In the genomic region with DNA sequence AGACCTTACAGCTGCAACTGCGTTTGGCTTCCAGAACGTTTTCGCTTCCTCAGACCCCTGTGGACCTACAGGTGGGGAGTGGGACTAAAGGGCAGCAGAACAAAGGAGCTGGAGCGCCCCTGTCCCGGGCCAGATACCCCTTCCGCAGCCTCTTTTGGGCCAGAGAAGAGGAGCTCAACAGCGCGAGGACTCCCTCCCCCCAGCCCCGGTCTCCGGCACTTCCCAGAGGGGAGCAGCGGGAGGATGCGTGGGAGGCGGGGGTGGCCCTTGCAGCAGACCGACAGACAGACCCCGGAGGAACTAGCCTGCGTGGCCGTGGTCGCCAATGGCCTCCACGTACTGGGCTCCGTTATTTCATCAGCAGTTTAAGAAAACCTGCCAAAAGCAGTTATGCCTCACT, we compare ENCODE assay signal across 7 mouse cellular contexts. TPM values are rescaled to one million over a fixed set of nuclear protein-coding genes. Genes with fewer than 3 reads are reported as not detected.
A peak's percentile ranks its signal among the peaks of the same experiment; 100 is the strongest.
DNase-seq lines count a peak whose midpoint lies in the region; ATAC-seq and TF ChIP-seq lines count a peak whose summit lies in the region.

No protein-coding gene starts in this region.

- H3K4me2 ChIP-seq in lung, embryonic 16.5 days (ENCODE audit: low read depth, low read length) = peak overlapping the region; percentile 65
- H3K4me2 ChIP-seq in hindbrain, embryonic 12.5 days (replicated peaks) = peak overlapping the region; percentile 58

- peak overlapping the region; percentile 49 for H3K4me3 ChIP-seq in lung, embryonic 16.5 days (ENCODE audit: low read length)
- H3K4me3 ChIP-seq in bone marrow macrophage, adult 2 months (ENCODE audit: insufficient read depth, low read length) = peak overlapping the region; percentile 23
- peak overlapping the region; percentile 42 for H3K4me3 ChIP-seq in embryonic fibroblast, embryonic 13.5 days (ENCODE audit: insufficient read depth, low read length)
- H3K4me3 ChIP-seq in hindbrain, embryonic 12.5 days = peak overlapping the region; percentile 36
- peak overlapping the region; percentile 54 for H3K4me3 ChIP-seq in midbrain, embryonic 10.5 days

- no peak for TF ChIP-seq POLR2A in bone marrow macrophage, adult 2 months (IDR thresholded peaks at IDR 0.05; ENCODE audit: borderline replicate concordance, low read depth, low read length)
- TF ChIP-seq POLR2A in embryonic fibroblast, embryonic 13.5 days (IDR thresholded peaks at IDR 0.05; ENCODE audit: low read depth, low read length) = no peak

- H3K27ac ChIP-seq in lung, embryonic 16.5 days (ENCODE audit: low read length) = no peak overlapping the region
- no peak overlapping the region for H3K27ac ChIP-seq in bone marrow macrophage, adult 2 months (ENCODE audit: insufficient read depth, low read depth, low read length)
- no peak overlapping the region for H3K27ac ChIP-seq in embryonic fibroblast, embryonic 13.5 days (ENCODE audit: insufficient read depth, low read length)
- no peak overlapping the region for H3K27ac ChIP-seq in hindbrain, embryonic 12.5 days
- 0 out of 2 replicates have a peak overlapping the region, but pooled peaks have one; percentile 33 for H3K27ac ChIP-seq in midbrain, embryonic 10.5 days (replicated peaks)

- H3K27me3 ChIP-seq in lung, embryonic 16.5 days (ENCODE audit: control insufficient read depth, insufficient read depth, low read depth, low read length) = peaks cover 37% of the 10 kb centered on the region
- peaks cover 65% of the 10 kb centered on the region for H3K27me3 ChIP-seq in hindbrain, embryonic 12.5 days
- H3K27me3 ChIP-seq in midbrain, embryonic 10.5 days (ENCODE audit: low read depth, poor library complexity, severe bottlenecking) = peaks cover 83% of the 10 kb centered on the region

- TF ChIP-seq CTCF in bone marrow macrophage, adult 2 months (IDR thresholded peaks at IDR 0.05; ENCODE audit: low read depth, low read length) = no peak
- no peak for TF ChIP-seq CTCF in embryonic fibroblast, embryonic 13.5 days (IDR thresholded peaks at IDR 0.05; ENCODE audit: borderline replicate concordance, insufficient read depth, low read length)

- no peak for DNase-seq in lung, postnatal 14 days
- DNase-seq in midbrain, embryonic 10.5 days (ENCODE audit: low spot score) = peak; percentile 34
- no peak for DNase-seq in layer of hippocampus, adult 9-10 months (ENCODE audit: low spot score)

- no peak for ATAC-seq in lung, embryonic 16.5 days (ENCODE audit: low read depth)
- peak; percentile 26; the same call in 1 of the 2 replicates for ATAC-seq in hindbrain, embryonic 12.5 days (ENCODE audit: low FRiP score)

- 3% methylated on average over 16 of the region's 20 CpGs for WGBS in lung, embryonic 16.5 days
- WGBS in hindbrain, embryonic 12.5 days = 19% methylated on average over 20 of the region's 20 CpGs
- 23% methylated on average over 20 of the region's 20 CpGs for WGBS in midbrain, embryonic 10.5 days

- 0 out of 2 replicates have a peak, but pooled peaks cover 2% of the 10 kb centered on the region for H3K4me1 ChIP-seq in lung, embryonic 16.5 days (replicated peaks; ENCODE audit: control insufficient read depth, insufficient read depth, low read length)
- H3K4me1 ChIP-seq in bone marrow macrophage, adult 2 months (ENCODE audit: control insufficient read depth, insufficient read depth, low read length) = peaks cover 2% of the 10 kb centered on the region; the same call in 1 of the 2 replicates
- H3K4me1 ChIP-seq in embryonic fibroblast, embryonic 13.5 days (ENCODE audit: control insufficient read depth, insufficient read depth, low read length) = peaks cover 2% of the 10 kb centered on the region; the same call in 1 of the 2 replicates
- peaks cover 7% of the 10 kb centered on the region; the same call in 1 of the 2 replicates for H3K4me1 ChIP-seq in hindbrain, embryonic 12.5 days
- H3K4me1 ChIP-seq in midbrain, embryonic 10.5 days = peaks cover 7% of the 10 kb centered on the region

- H3K9me3 ChIP-seq in lung, embryonic 16.5 days (ENCODE audit: control insufficient read depth, low read length) = no peaks in the 10 kb centered on the region
- H3K9me3 ChIP-seq in hindbrain, embryonic 12.5 days (replicated peaks) = 0 out of 2 replicates have a peak, but pooled peaks cover 2% of the 10 kb centered on the region
- 0 out of 2 replicates have a peak, but pooled peaks cover 7% of the 10 kb centered on the region for H3K9me3 ChIP-seq in midbrain, embryonic 10.5 days (replicated peaks)

- no peaks in the 10 kb centered on the region for H3K36me3 ChIP-seq in lung, embryonic 16.5 days (ENCODE audit: control insufficient read depth, insufficient read depth, low read length)
- no peaks in the 10 kb centered on the region for H3K36me3 ChIP-seq in hindbrain, embryonic 12.5 days
- no peaks in the 10 kb centered on the region for H3K36me3 ChIP-seq in midbrain, embryonic 10.5 days

- no peak overlapping the region for H3K9ac ChIP-seq in lung, embryonic 16.5 days (ENCODE audit: low read length)
- H3K9ac ChIP-seq in hindbrain, embryonic 12.5 days = no peak overlapping the region

RNA-seq across cellular contexts. Expression of a gene that starts 0.5 kb away (rescaled TPM):
- polyA plus RNA-seq in lung, embryonic 16.5 days (2015; fragmentation: Nextera tagmentation; extraction: Ambion mirVana) = not detected in 2 replicates
- polyA plus RNA-seq in bone marrow macrophage, adult 2 months (2012; ENCODE audit: insufficient read depth, insufficient read length, missing spikeins) = not detected in 2 replicates
- polyA plus RNA-seq in embryonic fibroblast, embryonic 13.5 days (2011; ENCODE audit: insufficient read length, low read depth, missing spikeins) = 0.40 and 0.95 TPM in 2 replicates
- polyA plus RNA-seq in hindbrain, embryonic 12.5 days (2016; fragmentation: Nextera tagmentation; extraction: Ambion mirVana) = 0.23 and 0.37 TPM in 2 replicates
- polyA plus RNA-seq in midbrain, embryonic 10.5 days (2016; fragmentation: Nextera tagmentation; extraction: Ambion mirVana) = not detected in 2 replicates
